Mouse (Mus musculus) adrenal gland, adult (tissue): ENCODE measurements around the gene Mindy4.

Experiments used
- DNase-seq, 2 experiments: peaks; one replicate each; pipeline ENCODE4 v3.0.0; 2022 to 2023; ENCODE audit warnings: low spot score in 1 of 2; ENCODE audit not compliant: inconsistent age in 2 of 2

Gene Mindy4

DNA sequence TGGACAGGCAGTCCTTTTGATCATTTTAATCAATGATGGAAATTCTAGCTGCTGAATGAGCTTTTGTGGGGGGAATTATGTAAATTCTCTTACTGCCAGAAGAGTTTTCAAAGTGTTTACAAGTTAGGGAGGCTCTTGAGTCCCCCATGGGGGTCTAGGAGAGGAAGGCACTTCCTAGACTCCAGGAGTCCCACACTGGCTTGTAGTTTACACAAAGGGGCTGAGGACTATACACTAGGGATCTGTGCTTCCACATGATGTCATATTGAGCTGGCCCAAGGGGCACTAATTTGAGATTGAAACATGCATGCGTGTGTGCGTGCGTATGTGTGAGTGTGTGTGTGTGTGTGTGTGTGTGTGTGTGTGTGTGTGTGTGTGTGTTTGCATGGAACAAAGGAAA lies 748 bp downstream of the Mindy4 start:
- peak in 1 of 2 experiments; percentile 19 for DNase-seq

DNA sequence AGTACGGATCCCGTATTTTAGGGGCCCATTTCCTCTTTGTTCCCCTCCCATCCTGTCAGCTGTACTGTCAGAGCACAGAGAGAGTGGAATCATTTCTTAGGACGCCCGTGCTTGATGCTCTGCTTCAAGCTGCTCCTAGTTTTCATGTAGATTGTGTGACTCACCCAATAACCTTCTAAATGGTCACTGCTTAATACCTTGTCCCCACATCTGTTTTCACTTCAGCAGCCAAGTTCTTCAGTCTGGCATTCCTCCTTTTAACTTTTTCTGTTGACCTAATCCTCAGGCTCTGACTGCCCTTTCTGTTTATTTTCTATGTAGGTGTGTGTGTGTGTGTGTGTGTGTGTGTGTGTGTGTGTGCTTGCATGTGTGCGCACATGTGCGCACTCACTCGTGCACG lies 4.6 kb downstream of the Mindy4 start:
- DNase-seq, result no peak

DNA sequence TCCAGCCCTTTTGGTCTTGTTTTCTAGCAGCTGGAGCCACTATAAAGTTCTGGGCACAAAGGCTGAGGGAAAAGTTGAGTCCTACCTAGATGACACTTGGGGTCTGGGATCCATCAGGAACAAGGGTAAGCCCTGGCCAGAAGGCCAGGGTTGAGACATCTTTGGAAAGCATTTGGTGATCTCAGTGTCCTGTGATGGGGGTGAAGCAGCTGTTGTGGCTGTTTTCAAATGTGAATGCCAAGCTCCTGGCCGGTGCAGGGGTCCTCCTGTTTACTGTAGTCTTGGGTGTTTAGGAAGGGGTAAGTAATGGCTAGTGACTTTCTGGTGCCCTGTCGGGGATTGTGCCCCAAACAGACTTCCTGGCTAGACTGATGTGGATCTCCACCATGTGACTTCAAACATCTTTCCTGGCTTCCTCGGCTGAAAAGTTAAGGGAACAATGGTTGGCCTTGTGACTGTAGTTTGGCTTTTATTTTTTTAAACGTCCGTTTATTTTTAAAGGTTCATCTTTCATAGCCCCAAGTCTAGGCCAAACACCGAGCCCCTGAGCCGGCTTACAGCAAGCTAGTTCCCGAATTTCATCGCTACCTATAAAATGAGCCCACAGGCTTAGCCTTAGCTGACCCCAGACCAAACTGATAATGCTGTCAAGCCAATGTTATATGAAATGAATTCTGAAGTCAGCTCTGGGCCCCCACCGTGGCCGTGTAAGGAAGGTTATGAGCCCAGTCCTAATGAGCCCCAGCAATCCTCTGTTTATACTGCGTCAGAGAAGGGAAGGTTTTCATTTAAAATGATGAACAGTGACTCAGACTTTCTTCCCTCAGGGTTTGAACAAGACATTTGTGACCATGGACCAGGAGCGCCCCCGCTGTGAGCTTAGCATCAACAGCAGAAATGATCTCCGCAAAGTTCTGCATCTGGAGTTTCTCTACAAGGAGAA lies 7.5 kb downstream of the Mindy4 start:
- DNase-seq, result no peak

DNA sequence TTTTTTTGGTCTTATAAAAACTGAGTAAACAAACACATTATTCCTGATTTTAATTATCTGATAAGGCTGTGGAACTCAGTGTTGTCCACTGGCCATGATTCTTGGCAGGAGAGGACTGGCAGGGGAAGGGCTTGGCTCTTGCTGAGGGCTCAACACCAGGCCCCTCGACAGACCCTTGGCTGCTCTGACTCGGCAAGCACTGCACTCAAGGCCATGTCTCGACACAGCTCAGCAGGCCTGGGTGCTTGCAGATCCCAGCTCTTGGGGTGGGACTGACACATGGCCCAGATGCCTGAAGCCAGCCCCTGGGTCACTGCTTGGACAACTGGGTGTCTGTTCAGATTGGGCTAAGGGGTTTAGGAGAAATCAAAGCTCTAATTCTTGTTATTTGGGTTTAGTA lies 11.4 kb downstream of the Mindy4 start:
- DNase-seq, result peak in 1 of 2 experiments; percentile 35

DNA sequence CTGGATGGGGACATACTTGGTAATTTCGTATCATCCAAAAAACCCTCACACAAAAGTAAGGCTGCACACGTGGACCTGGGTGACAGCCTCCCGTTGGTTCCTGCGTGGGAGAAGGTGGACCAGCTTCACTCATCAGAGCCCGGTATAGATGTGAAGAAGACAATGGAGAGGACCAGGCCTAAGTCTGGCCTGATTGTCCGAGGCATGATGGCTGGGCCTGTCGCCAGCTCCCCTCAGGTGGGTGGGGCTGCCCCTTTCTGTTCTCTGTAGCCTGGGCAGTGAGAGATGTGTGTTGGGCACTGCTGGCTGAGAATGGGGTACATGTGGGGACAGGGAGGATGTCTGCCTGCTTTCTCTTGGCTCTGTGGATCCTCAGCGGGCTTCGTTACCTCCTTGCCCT lies 15.0 kb downstream of the Mindy4 start:
- DNase-seq, result no peak

DNA sequence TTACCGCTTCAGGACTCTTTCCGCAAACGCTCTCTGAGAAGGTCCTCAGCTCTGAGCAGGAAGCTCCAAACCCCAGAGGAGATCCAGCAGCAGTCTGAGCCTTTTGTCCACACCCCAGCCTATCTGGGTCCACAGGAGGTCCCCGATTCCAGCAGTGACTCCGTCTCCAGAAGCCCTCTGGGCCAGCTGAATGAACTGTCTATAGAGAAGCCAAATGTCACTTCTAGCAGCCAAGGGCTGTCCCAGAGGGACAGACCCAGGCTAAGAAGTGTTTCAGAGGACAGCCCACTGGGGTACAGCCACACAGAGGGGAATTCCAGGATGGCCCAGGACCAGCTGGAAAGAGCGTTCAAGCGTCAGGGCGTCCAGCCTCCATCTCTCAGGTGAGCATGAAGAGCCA lies 20.8 kb downstream of the Mindy4 start:
- DNase-seq, result no peak

DNA sequence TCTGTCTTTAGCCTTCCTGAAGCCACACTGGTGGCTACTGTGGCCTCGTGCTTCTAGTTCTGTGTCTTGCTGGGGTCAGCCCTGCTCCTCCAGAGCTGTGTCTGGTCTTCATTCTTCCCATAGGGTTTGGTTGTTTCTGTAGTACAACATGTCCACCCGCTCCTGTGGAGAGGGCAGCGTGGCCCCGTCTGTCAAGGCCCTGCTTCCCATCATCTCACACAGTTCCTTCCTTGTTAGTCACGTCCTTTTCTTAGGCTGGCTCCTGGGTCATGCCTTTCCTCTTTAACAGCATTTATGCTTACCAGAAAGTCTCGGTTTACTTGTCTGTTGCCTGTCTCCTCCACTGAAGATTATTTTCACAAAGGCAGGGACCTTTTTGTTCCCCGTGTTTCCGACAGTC lies 26.9 kb downstream of the Mindy4 start:
- DNase-seq, result no peak

DNA sequence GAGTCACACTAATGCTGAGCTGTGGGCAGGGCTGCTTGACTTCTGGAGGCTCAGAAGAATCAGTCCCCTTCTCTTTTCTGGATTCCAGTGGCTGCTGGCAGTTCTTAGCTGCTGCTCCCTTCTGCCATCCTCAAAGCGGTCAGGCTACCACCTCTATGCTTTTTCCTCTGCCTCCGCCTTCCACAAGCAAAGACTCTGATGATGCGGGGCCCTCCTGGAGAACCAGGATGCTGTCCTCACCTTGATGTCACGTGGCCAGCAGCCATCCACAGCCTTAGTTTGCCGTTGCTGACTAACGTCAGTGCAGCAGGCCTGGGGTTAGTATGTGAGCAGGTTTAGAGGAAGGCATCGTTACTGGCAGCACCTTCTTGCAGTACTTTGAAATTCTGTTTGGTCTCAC lies 28.9 kb downstream of the Mindy4 start:
- no peak for DNase-seq

DNA sequence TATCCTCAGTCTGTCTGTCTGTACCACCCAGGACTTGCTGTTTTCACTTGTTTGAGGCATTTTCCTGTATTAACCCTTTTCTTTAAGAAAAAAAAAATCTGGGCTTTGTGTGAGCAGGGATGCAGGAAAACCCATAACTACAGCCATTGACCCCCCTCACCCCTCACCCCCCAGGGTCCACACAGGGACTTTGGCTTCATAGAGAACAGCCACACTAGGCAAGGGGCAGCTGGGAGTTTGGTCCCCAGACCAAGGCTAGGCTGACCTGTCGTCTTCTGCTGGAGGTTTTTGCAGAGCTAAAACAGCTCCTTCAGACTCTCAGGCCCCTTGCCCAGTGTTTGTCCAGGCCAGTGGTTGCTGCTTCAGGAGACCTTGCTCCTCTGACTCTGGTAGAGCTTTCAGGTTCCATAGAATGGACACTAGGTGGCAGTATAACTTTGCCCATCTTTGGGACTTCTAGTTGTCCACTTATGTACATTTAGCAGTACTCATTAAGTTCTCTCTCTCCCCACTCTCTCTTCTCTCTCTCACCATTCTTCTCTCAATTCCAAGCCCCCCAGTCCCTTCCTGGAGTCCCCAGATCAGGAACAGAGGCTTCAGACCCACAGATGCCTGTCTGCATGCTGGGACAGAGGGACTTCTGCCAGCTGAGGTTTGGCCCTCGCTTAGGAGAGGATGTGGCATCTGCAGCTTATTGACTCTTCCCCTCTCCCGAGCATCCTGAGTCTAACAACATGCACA lies 29.5 kb downstream of the Mindy4 start:
- DNase-seq, result peak in 1 of 2 experiments; percentile 80

DNA sequence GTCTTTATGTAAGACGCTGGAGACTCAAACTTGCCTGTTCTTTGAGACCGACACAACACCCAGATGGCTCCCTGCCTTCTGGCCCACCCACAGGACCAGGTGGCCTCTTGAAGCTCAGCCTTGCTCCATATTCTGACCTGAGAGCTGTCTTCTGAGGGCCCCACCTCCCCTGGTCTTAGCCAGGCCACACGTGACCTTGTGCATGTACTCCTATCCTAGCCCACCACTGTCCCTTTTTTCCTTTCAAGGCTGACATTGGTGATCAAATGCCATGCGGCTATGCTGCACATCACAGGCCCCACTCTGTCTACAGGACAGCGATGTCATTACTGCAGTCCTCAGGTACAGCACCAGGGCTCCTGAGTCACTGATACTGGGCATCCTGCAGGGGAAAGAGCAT lies 30.1 kb downstream of the Mindy4 start:
- no peak for DNase-seq

DNA sequence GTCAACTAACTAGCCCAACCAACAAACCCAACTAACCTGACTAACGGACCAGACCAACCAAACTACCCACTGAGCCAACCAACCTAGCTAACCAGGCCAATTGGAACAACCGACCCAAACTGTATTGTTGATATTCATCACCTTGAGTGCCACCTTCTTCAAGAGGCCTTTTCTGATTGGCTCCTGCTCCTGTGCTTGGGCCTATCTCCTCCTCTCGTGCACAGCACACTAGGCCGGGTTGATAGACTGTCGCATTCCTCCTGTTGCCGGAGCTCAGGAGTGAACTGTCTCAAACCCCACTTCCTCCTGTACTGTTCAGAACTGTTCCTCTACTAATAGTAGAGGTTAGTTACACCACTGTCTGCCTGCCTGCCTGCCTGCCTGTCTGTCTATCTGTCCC lies 31.5 kb downstream of the Mindy4 start:
- DNase-seq, result no peak

DNA sequence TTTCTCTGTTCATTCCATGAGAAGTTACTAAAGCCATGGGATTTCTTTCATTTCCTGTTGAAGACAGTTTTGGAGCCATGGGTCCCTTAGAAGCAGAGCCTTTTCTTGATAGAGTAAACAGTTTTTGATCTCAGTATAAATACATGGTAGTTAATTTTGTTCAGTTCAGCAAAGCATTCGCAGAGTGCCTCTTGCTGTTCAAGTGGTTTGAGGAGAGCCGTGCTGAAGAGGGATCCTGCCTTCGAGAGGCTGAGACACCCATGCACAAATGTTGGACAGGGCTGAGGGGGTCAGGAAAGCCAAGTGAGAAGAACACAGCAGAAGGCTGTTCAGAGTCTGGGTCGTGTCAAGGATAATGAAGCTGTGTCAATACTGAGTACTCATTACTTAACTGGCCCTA lies 32.5 kb downstream of the Mindy4 start:
- no peak for DNase-seq

DNA sequence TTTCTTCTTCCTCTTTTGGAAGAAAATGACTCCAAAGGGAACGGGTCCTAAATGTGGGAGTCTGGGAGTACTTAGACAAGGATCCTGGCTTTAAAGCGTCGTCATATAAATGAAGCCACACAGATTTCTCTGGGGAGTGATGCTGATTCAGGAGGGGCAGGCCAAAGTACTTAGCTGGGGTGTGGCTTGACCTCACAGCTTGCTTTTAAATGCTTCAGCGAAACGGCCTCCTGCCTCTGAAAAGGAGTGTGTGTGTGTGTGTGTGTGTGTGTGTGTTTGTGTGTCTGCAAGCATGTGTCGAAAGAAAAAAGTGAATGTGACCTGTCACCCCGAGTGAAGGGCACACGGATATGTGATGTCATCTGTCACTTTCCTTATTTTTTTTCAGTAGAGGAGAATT lies 36.7 kb downstream of the Mindy4 start:
- no peak for DNase-seq

DNA sequence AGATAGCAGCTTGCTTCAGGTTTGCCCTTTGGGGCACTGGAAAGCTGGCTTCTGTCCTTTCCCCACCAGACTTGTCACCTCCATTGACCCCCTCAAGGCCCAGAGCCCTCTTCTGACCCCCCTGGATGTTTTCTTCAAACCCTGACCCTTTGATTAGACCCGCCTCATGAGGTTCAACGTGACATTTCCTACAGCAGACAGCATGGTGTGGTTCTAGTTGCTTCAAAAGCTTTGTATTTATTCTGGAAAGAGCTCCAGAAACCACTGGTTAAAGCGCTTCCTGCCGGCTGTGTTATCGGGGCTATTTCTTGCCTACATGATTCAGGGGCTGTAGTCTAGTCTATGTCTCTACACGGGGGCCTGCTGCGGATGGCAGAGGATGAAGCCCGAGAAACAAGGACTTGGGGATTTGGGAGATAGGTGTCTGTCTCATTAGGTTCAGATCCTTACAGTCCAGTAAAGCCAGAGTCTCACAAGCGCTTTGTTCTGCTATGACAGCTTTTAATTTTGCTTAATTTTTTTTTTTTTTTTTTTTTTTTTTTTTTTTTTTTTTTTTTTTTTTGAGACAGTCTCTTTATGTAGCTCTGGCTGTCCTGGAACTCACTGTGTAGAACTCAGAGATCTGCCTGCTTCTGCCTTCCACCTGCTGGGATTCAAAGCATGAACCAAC lies 37.5 kb downstream of the Mindy4 start:
- DNase-seq, result no peak

DNA sequence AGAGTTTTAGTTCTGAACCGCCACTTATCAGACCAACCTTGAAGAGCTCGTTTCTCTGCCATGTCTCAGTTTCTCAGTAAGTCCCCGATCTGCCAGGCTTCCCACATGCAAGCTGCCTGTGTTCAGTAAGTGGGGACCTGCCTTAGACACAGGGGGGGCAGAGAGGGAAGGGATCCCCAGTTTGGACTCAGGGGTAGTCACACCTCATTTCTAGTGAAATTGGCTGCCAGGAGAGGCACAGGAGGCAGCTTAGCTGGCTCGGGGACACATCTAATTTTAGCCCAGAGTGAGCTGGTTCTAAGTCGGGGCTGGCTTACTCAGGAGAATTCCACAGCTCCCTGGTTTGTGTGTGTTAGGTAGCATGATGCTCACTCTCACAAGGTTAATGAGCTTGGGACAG lies 38.3 kb downstream of the Mindy4 start:
- DNase-seq, result no peak

DNA sequence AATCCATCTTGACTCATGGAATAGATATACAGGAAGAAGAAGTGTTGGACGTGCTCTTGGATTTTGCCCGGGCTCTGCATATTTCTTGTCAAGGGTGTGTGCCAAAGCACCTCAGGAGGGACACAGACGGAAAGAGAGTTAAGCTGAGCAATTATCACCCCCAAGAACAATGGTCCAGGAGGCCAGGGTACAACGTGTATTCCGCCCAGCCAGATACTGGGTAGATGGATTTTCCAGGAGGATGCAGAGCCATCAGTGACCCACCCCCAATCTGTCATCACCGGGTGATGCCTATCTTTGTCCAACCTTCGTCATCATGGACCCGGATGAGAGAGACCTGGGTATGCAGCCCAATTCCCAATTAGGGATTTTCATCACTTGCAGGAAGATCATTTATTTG lies 42.5 kb downstream of the Mindy4 start:
- DNase-seq, result no peak

DNA sequence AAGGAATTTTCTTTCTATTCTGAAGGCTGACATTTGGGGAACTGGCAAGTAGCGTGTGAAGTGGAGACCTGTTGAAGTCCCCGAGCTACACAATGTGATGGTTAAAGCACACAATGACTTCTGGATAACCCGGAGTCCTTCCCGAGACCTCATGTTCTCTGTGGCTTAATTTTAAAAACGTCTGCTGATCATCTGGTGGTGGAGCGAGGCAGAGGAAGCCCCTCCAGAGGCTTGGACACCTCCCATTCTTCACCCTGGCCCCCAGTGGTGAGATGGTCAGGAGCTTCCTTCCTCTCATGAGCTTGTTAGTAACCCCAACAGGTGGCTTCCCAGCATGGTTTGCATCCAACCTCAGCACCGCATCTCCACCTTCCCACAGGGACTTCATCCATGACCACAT lies 43.3 kb downstream of the Mindy4 start:
- DNase-seq, result no peak

DNA sequence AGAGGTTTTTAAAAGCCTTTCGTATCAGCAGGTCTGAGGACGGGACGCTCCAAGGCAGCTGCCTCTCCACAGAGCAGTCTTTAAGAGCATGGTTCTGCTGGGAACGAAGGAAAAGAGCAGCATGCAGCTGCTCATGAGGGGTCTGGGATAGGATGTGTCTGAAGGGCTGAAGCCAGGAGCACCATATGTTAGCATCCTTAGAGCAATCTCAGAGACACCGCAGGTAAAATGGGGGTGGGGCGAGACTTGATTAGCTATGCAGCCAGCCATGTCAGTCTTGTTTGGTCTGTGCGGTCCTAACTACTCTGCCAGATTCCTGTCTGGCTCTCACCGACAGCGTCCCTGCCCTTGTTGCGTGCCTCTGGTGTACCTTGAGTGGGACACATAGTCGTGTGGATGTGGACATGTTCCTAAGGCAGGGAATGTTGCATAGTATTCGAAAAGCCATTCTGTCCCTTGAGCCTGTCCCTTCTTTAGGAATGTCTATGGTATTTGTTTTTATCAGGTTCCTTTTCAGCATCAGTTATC lies 43.8 kb downstream of the Mindy4 start:
- no peak for DNase-seq

DNA sequence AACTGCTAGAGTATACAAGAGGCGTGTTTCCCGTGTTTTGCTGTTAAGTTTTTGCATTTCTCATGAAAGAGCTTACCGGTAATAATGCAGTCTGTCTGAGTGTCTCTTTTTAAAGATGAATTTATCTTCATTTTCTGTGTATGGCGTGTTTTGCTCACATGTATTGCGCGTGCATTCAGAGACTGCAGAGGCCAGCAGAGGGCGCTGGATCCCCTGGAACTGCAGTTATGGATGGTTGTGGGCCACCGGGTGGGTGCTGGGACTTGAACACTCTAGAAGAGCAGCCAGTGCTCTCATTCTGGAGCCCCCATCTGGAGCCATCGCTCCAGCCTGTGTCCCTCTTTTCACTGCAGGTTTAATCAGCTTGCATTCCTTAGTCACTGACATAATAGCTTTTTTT lies 46.1 kb downstream of the Mindy4 start:
- DNase-seq, result no peak

DNA sequence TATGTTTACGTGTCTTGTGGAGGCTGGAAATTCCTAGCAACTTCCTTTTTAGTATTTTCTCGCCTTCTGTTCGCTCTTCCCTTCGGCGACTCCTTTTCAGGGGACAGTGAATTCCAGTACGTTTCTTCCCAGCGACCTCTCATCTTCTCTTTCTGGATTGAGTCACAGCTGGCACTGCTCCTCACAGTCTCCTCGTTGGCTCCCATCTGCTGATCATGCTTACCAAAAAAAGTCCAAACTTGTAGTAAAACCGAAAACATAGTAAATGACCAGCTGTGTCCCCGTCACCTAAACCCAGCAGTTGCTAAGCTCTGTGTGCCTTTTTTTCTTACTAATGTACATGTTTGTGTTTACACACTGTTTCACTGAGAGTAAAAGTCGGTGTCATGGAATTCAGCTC lies 47.6 kb downstream of the Mindy4 start:
- no peak for DNase-seq

DNA sequence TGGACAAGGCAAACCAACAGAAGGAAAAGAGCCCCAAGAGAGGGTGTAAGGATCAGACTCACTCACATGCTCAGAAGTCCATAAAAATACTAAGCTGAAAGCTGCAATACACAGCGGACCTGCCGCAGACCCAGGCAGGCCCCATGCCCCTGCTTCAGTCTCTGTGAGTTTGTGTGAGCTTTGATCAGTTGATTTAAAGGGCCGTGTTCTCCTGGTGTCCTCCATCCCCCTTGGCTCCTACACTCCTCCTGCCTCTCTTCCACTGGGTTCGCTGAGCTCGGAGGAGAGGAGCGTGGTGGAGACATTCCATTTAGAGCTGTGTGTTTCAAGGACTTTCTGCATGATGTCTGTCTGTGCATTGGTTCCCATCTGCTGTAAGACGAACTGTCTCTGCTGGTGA lies 48.4 kb downstream of the Mindy4 start:
- DNase-seq, result no peak
